Mouse (Mus musculus) CH12.LX (cell line): ENCODE results near the gene Rhobtb1. TPM values are rescaled to one million over a fixed set of nuclear protein-coding genes. Genes with fewer than 3 reads are reported as not detected.

Experiments
- DNase-seq: peaks from one replicate; pipeline ENCODE4 v3.0.0-alpha.2; 2013; ENCODE audit errors: extremely low read depth
- H3K27ac ChIP-seq: 2 replicates; pipeline ENCODE4 v1.5.1; 2012; ENCODE audit warnings: low read depth, mild to moderate bottlenecking, control low read depth, moderate library complexity; ENCODE audit not compliant: insufficient read depth
- H3K27me3 ChIP-seq: replicated peaks from 2 replicates; pipeline ENCODE3; 2012; ENCODE audit warnings: inconsistent platforms
- H3K36me3 ChIP-seq, 2 experiments: replicated peaks in 1 of 2; 2 replicates each; pipeline versions ENCODE3 to v1.6.1; 2012; ENCODE audit warnings: inconsistent platforms in 1 of 2, low read length in 1 of 2, mild to moderate bottlenecking in 1 of 2, mixed read lengths in 1 of 2, moderate library complexity in 1 of 2; ENCODE audit not compliant: control insufficient read depth in 1 of 2, insufficient read depth in 1 of 2
- H3K4me1 ChIP-seq, 2 experiments: 2 replicates each; pipeline ENCODE4 v1.6.1; 2012; ENCODE audit warnings: inconsistent platforms in 1 of 2, moderate library complexity in 1 of 2; ENCODE audit not compliant: insufficient read depth in 2 of 2, control insufficient read depth in 1 of 2
- H3K4me2 ChIP-seq: 2 replicates; pipeline ENCODE4 v1.6.1; 2012; ENCODE audit warnings: low read depth, mild to moderate bottlenecking, control low read depth; ENCODE audit not compliant: poor library complexity, insufficient read depth, severe bottlenecking
- H3K4me3 ChIP-seq, 3 experiments: fragments of 150-350 bp in 1 of 3; sonication (generic) in 1 of 3; replicated peaks in 1 of 3; 2 replicates each; pipeline versions ENCODE3 to v1.5.1; 2011 to 2012; ENCODE audit warnings: low read depth in 2 of 3, low read length in 2 of 3, mild to moderate bottlenecking in 2 of 3, moderate library complexity in 2 of 3, control low read depth in 1 of 3, improper control_type of control experiment in 1 of 3, inconsistent platforms in 1 of 3, mixed read lengths in 1 of 3; ENCODE audit not compliant: poor library complexity in 1 of 3
- H3K79me2 ChIP-seq: replicated peaks from 2 replicates; pipeline ENCODE4 v1.6.1; 2012; ENCODE audit warnings: mild to moderate bottlenecking, moderate library complexity; ENCODE audit not compliant: control insufficient read depth, poor library complexity, insufficient read depth, severe bottlenecking; ENCODE audit errors: extremely low read depth
- H3K9ac ChIP-seq: 2 replicates; pipeline ENCODE4 v1.6.1; 2012; ENCODE audit warnings: low read depth, mild to moderate bottlenecking, control low read depth, moderate library complexity; ENCODE audit not compliant: insufficient read depth
- H3K9me3 ChIP-seq: replicated peaks from 2 replicates; pipeline ENCODE3; 2012; ENCODE audit warnings: low read length, inconsistent platforms, mixed read lengths
- BHLHE40 ChIP-seq: IDR thresholded peaks from 2 replicates; pipeline ENCODE4 v1.6.1; 2011; ENCODE audit warnings: mild to moderate bottlenecking, low read depth, low read length, improper control_type of control experiment
- CHD1 ChIP-seq: IDR thresholded peaks from 2 replicates; pipeline ENCODE4 v1.6.1; 2012; ENCODE audit warnings: low read depth, low read length, improper control_type of control experiment, inconsistent platforms
- EP300 ChIP-seq: IDR thresholded peaks from 2 replicates; pipeline ENCODE4 v1.6.1; 2011; ENCODE audit warnings: low read length, improper control_type of control experiment
- ETS1 ChIP-seq: conservative IDR thresholded peaks from 2 replicates; pipeline ENCODE4 v1.6.1; 2012; ENCODE audit warnings: low read depth, mild to moderate bottlenecking, inconsistent platforms, low read length, improper control_type of control experiment, moderate library complexity
- HCFC1 ChIP-seq: IDR thresholded peaks from 2 replicates; pipeline ENCODE4 v1.6.1; 2012; ENCODE audit warnings: low read depth, mild to moderate bottlenecking, inconsistent platforms, low read length, improper control_type of control experiment
- IRF4 ChIP-seq: IDR thresholded peaks from 2 replicates; pipeline ENCODE4 v1.6.1; 2014; ENCODE audit warnings: low read depth, mild to moderate bottlenecking, inconsistent platforms, low read length, improper control_type of control experiment
- KAT2A ChIP-seq: IDR thresholded peaks from 2 replicates; pipeline ENCODE4 v1.6.1; 2012; ENCODE audit warnings: low read length, improper control_type of control experiment, inconsistent platforms; ENCODE audit not compliant: insufficient replicate concordance
- MAZ ChIP-seq: IDR thresholded peaks from 2 replicates; pipeline ENCODE4 v1.6.1; 2012; ENCODE audit warnings: low read depth, mild to moderate bottlenecking, inconsistent platforms, low read length, improper control_type of control experiment, moderate library complexity
- MEF2A ChIP-seq: IDR thresholded peaks from 2 replicates; pipeline ENCODE4 v1.6.1; 2014; ENCODE audit warnings: low read depth, mild to moderate bottlenecking, inconsistent platforms, low read length, improper control_type of control experiment, borderline replicate concordance
- MXI1 ChIP-seq: IDR thresholded peaks from 2 replicates; pipeline ENCODE4 v1.6.1; 2011; ENCODE audit warnings: mild to moderate bottlenecking, low read depth, low read length, improper control_type of control experiment
- POLR2AphosphoS2 ChIP-seq: IDR thresholded peaks from 2 replicates; pipeline ENCODE4 v1.6.1; 2011; ENCODE audit warnings: low read depth, low read length, improper control_type of control experiment
- SIN3A ChIP-seq: IDR thresholded peaks from 2 replicates; pipeline ENCODE4 v1.6.1; 2012; ENCODE audit warnings: low read length, improper control_type of control experiment, inconsistent platforms
- SMC3 ChIP-seq: IDR thresholded peaks from 2 replicates; pipeline ENCODE4 v1.6.1; 2011; ENCODE audit warnings: low read depth, low read length, improper control_type of control experiment
- TBP ChIP-seq: conservative IDR thresholded peaks from 2 replicates; pipeline ENCODE4 v1.6.1; 2011; ENCODE audit warnings: low read depth, low read length, improper control_type of control experiment
- TCF12 ChIP-seq: IDR thresholded peaks from 2 replicates; pipeline ENCODE4 v1.6.1; 2014; ENCODE audit warnings: low read depth, mild to moderate bottlenecking, inconsistent platforms, low read length, improper control_type of control experiment
- ZC3H11A ChIP-seq: IDR thresholded peaks from 2 replicates; pipeline ENCODE4 v1.6.1; 2012; ENCODE audit warnings: low read depth, mild to moderate bottlenecking, inconsistent platforms, low read length, improper control_type of control experiment
- ZKSCAN1 ChIP-seq: IDR thresholded peaks from 2 replicates; pipeline ENCODE4 v1.6.1; 2012; ENCODE audit warnings: low read depth, inconsistent platforms, low read length, improper control_type of control experiment, borderline replicate concordance
- dilution Hi-C: fragments of 300-500 bp; cut with MboI; formaldehyde crosslinking; loops from 2 replicates; pipeline ENCODE4 v1.14.3; 2020; ENCODE audit warnings: low sequenced_read_pairs; ENCODE audit not compliant: extremely low pct_unique_long_range_greater_than_20kb, extremely low pct_ligation_motif_present
- in situ Hi-C: fragments of 300-500 bp; cut with MboI; formaldehyde crosslinking; loops from 3 replicates; pipeline ENCODE4 v1.14.3; 2019; ENCODE audit warnings: low sequenced_read_pairs, low pct_ligation_motif_present, low pct_unique_long_range_greater_than_20kb, mixed read lengths
- polyA plus RNA-seq: library from polyadenylated mRNA; unstranded; fragments of >175 nt; gene quantifications from 2 replicates; pipeline ENCODE4 v1.2.1, GENCODE M21; 2012; ENCODE audit warnings: low read depth; ENCODE audit not compliant: insufficient read length
- total RNA-seq, 2 experiments: library from RNA; depleted of rRNA; stranded (reverse); fragments of 300-350 nt in 1 of 2; fragments of >200 nt in 1 of 2; gene quantifications; 2 replicates each; pipeline ENCODE4 v1.2.3; 2012 to 2014

Gene Rhobtb1
- total and polyA plus RNA-seq, 3 experiments: 3.1 to 12.2 (median 3.4) TPM

- 0 out of 2 replicates have a peak, but pooled peaks have one; percentile 3 for TF ChIP-seq CHD1
- TF ChIP-seq MXI1: no peak
- 0 out of 2 replicates have a peak, but pooled peaks have one; percentile 29 for TF ChIP-seq TBP
- TF ChIP-seq IRF4: peak; percentile 30; the same call in 1 of the 2 replicates
- peak; percentile 44; the same call in 1 of the 2 replicates for TF ChIP-seq SIN3A
- Histone ChIP-seq H3K4me2 (peak overlapping the region; percentile 74), H3K36me3 (peaks cover 0 to 4% of the 10 kb centered on the region in 2 experiments), H3K4me1 (peaks cover 26 to 65% of the 10 kb centered on the region in 2 experiments), H3K27me3 (no peaks in the 10 kb centered on the region), H3K79me2 (peaks cover 2% of the 10 kb centered on the region; the same call in 1 of the 2 replicates), H3K4me3 (peak overlapping the region in 2 of 3 experiments; percentile 10 to 35), H3K9ac (peak overlapping the region; percentile 54), H3K27ac (peak overlapping the region; percentile 95), H3K9me3 (peaks cover 3% of the 10 kb centered on the region)
- dilution Hi-C loops: no loop called here
- DNase-seq: no peak
- in situ Hi-C loops: no loop called here
Observed at GRCm38 (mm10) chr10:69245906-69246668, 94.9 kb downstream of the Rhobtb1 start.

DNA sequence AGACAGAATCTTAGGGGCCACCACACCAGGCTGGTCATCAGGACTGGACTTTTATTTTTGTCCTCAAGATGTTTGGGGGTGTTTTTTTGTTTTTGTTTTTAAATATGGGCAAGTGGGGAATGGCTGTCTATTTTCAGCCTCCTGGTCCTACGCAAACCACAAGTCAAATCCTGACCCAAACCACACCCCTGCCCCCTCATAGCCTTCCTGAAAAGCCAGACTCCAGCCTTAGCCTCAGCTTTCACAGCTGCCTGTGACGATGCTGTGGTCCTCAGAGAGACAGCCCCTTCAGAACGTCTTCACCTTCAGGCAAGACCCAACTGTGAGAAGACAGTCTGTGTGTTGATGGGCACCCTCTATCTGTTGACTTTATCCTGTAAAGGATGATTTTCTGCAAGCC is 95.5 kb downstream of the Rhobtb1 start:
- H3K36me3 ChIP-seq: peaks cover 0 to 4% of the 10 kb centered on the region in 2 experiments
- H3K4me2 ChIP-seq: peak overlapping the region; percentile 74
- TF ChIP-seq SIN3A: 0 out of 2 replicates have a peak, but pooled peaks have one; percentile 9
- no peak for TF ChIP-seq KAT2A
- TF ChIP-seq POLR2AphosphoS2: no peak
- peak; percentile 17; the same call in 1 of the 2 replicates for TF ChIP-seq EP300
- TF ChIP-seq CHD1: no peak
- TF ChIP-seq BHLHE40: 0 out of 2 replicates have a peak, but pooled peaks have one; percentile 9
- TF ChIP-seq SMC3: no peak
- no peak; the same call in 1 of the 2 replicates for TF ChIP-seq HCFC1
- TF ChIP-seq MEF2A: peak; percentile 66; the same call in 1 of the 2 replicates
- no peak for TF ChIP-seq MAZ
- no peak; the same call in 1 of the 2 replicates for TF ChIP-seq TCF12
- peak; percentile 38; the same call in 1 of the 2 replicates for TF ChIP-seq ETS1
- TF ChIP-seq ZC3H11A: no peak
- no peak for TF ChIP-seq IRF4
- no peak for TF ChIP-seq ZKSCAN1
- TF ChIP-seq MXI1: no peak
- no peak for TF ChIP-seq TBP
- peak overlapping the region; percentile 95 for H3K27ac ChIP-seq
- peaks cover 30 to 70% of the 10 kb centered on the region in 2 experiments for H3K4me1 ChIP-seq
- dilution Hi-C loops: no loop called here
- H3K27me3 ChIP-seq: no peaks in the 10 kb centered on the region
- peak overlapping the region; percentile 54 for H3K9ac ChIP-seq
- peaks cover 3% of the 10 kb centered on the region for H3K9me3 ChIP-seq
- in situ Hi-C loops: no loop called here
- no peak for DNase-seq
- H3K4me3 ChIP-seq: peak overlapping the region in 2 of 3 experiments; percentile 39 to 56
- H3K79me2 ChIP-seq: peaks cover 2% of the 10 kb centered on the region; the same call in 1 of the 2 replicates
